Mouse (Mus musculus) gastrocnemius, adult 2 months (tissue): Measurements from ENCODE around the gene Adi1. TPM values are rescaled to one million over a fixed set of nuclear protein-coding genes. Genes with fewer than 3 reads are reported as not detected.

Source experiments
- DNase-seq: peaks from one replicate; pipeline ENCODE4 v3.0.0; 2022
- H3K27ac ChIP-seq: fragments of 200-600 bp; 2 replicates; pipeline ENCODE4 v1.8.1; 2022; ENCODE audit warnings: mild to moderate bottlenecking
- H3K4me3 ChIP-seq: fragments of 200-600 bp; 2 replicates; pipeline ENCODE4 v1.8.1; 2022; ENCODE audit warnings: mild to moderate bottlenecking, moderate library complexity
- CTCF ChIP-seq: fragments of 200-600 bp; IDR thresholded peaks from 2 replicates; pipeline ENCODE4 v1.8.1; 2022; ENCODE audit warnings: antibody characterized with exemption, mild to moderate bottlenecking, moderate library complexity
- intact Hi-C: fragments of 180-260 bp; cut with DNase I; formaldehyde crosslinking; loops from one replicate; pipeline ENCODE4 v1.15.1; 2025
- long read RNA-seq, 2 experiments: library from polyadenylated mRNA; stranded (forward); transcript quantifications; one replicate each; pipeline ENCODE4 v2.0.0; 2021
- total RNA-seq, 2 experiments: library from RNA; stranded (reverse); gene quantifications; 2 replicates each; pipeline ENCODE4 v1.2.3; 2021

Adi1 gene
- 10 to 100 TPM; 59.4 to 84.7 TPM for total RNA-seq
- long read RNA-seq, experiment 1, transcript Adi1-201 (4 exons, 1,652 nt) = major isoform, 16 of 40 reads
- long read RNA-seq, experiment 1, partial matches to known transcripts = 23 of 40 reads
- long read RNA-seq, experiment 1, other reads (novel, unspliced or antisense) = 1 of 40 reads
- long read RNA-seq, experiment 2, transcript Adi1-201 (4 exons, 1,652 nt) = major isoform, 14 of 37 reads
- long read RNA-seq, experiment 2, partial matches to known transcripts = 23 of 37 reads
- long read RNA-seq, experiment 2, other reads (novel, unspliced or antisense) = 0 of 37 reads

GRCm38 (mm10) chr12:28675121-28675924 is at the start of gene Adi1:
TSS of gene Adi1 (plus strand) at chr12:28675231.
- intact Hi-C loops = no loop called here
- TF ChIP-seq CTCF = no peak
- Histone ChIP-seq H3K4me3 (peak within 1 kb of the TSS; percentile 83), H3K27ac (peak within 1 kb of the TSS; percentile 96)
- peak; percentile 85 for DNase-seq

GRCm38 (mm10) chr12:28625407-28625806 is 49.6 kb upstream of the Adi1 start:
- DNase-seq = no peak
- no peak for TF ChIP-seq CTCF
- H3K4me3 ChIP-seq = no peak overlapping the region
- intact Hi-C loops = no loop called here
- H3K27ac ChIP-seq = no peak overlapping the region

GRCm38 (mm10) chr12:28627092-28627491 is 47.9 kb upstream of the Adi1 start:
- intact Hi-C loops = no loop called here
- Histone ChIP-seq H3K27ac (no peak overlapping the region), H3K4me3 (no peak overlapping the region)
- DNase-seq = no peak
- TF ChIP-seq CTCF = no peak

GRCm38 (mm10) chr12:28628436-28628835 is 46.6 kb upstream of the Adi1 start:
- intact Hi-C loops = no loop called here
- H3K27ac ChIP-seq = no peak overlapping the region
- DNase-seq = no peak
- no peak overlapping the region for H3K4me3 ChIP-seq
- no peak for TF ChIP-seq CTCF

- intact Hi-C loops = loop anchor here (5.0 kb wide), 2 partner anchors 117 to 657 kb away; partner anchors contain the start of genes Eipr1 and Trappc12
- Histone ChIP-seq H3K27ac (peak overlapping the region; percentile 92), H3K4me3 (peak overlapping the region; percentile 79)
- no peak for DNase-seq
- no peak for TF ChIP-seq CTCF
Observed at GRCm38 (mm10) chr12:28635058-28635534, 39.9 kb upstream of the Adi1 start.

- H3K27ac ChIP-seq = peak within 1 kb of the TSS; percentile 92
- intact Hi-C loops = loop anchor here (5.0 kb wide), 2 partner anchors 116 to 656 kb away; partner anchors contain the start of genes Eipr1 and Trappc12
- peak; percentile 93 for DNase-seq
- TF ChIP-seq CTCF = no peak; the same call in 1 of the 2 replicates
- H3K4me3 ChIP-seq = peak within 1 kb of the TSS; percentile 79
Observed at GRCm38 (mm10) chr12:28635535-28636476, 39.2 kb upstream of the Adi1 start, which contains the start of gene Rps7. TSS of gene Rps7 (minus strand) at chr12:28635953.

GRCm38 (mm10) chr12:28636543-28636942 is 38.5 kb upstream of the Adi1 start:
- intact Hi-C loops = loop anchor here (5.0 kb wide), 2 partner anchors 116 to 656 kb away; partner anchors contain the start of genes Eipr1 and Trappc12

GRCm38 (mm10) chr12:28638778-28639177 is 36.3 kb upstream of the Adi1 start:
- no peak overlapping the region for H3K27ac ChIP-seq
- DNase-seq = no peak
- H3K4me3 ChIP-seq = no peak overlapping the region
- intact Hi-C loops = loop anchor here (5.0 kb wide), 2 partner anchors 114 to 654 kb away; partner anchors contain the start of genes Eipr1 and Trappc12
- peak; percentile 2; the same call in 1 of the 2 replicates for TF ChIP-seq CTCF

More at GRCm38 (mm10) chr12:28636543-28636942, 38.5 kb upstream of the Adi1 start:
- no peak for TF ChIP-seq CTCF
- peak overlapping the region; percentile 79 for H3K4me3 ChIP-seq
- DNase-seq = no peak
- H3K27ac ChIP-seq = peak overlapping the region; percentile 92; the same call in 1 of the 2 replicates

- TF ChIP-seq CTCF = no peak
- Histone ChIP-seq H3K4me3 (peak within 1 kb of the TSS; percentile 79), H3K27ac (peak within 1 kb of the TSS; percentile 89)
- peak; percentile 92 for DNase-seq
- intact Hi-C loops = no loop called here
Observed at GRCm38 (mm10) chr12:28649141-28650110, 25.6 kb upstream of the Adi1 start, which contains the start of gene Rnaseh1. TSS of gene Rnaseh1 (plus strand) at chr12:28649602.

- H3K27ac ChIP-seq = no peak overlapping the region
- H3K4me3 ChIP-seq = no peak overlapping the region
- TF ChIP-seq CTCF = no peak
- DNase-seq = peak; percentile 63
- intact Hi-C loops = no loop called here
Observed at GRCm38 (mm10) chr12:28662628-28663027, 12.4 kb upstream of the Adi1 start.

- no peak overlapping the region for H3K27ac ChIP-seq
- intact Hi-C loops = no loop called here
- H3K4me3 ChIP-seq = no peak overlapping the region
- DNase-seq = no peak
- no peak for TF ChIP-seq CTCF
Observed at GRCm38 (mm10) chr12:28666734-28667133, 8.3 kb upstream of the Adi1 start.
